Mouse (Mus musculus) ZHBTc4 (cell line): ENCODE data around the gene Ptges3.
A peak's percentile ranks its signal among the peaks of the same experiment; 100 is the strongest.

ENCODE experiments used
- DNase-seq: peaks from one replicate; pipeline ENCODE4 v3.0.0-alpha.2; 2011; ENCODE audit warnings: low read depth, low spot score

Ptges3 gene

GRCm38 (mm10) chr10:128092506-128093495, 34.0 kb downstream of the Ptges3 start:
- DNase-seq = peak; percentile 93

GRCm38 (mm10) chr10:128093496-128094294, 34.9 kb downstream of the Ptges3 start:
- DNase-seq = peak; percentile 32

- peak; percentile 97 for DNase-seq
These were observed 35.7 kb downstream of the Ptges3 start for GRCm38 (mm10) chr10:128094340-128094968.

- DNase-seq = peak; percentile 92
These were observed 36.4 kb downstream of the Ptges3 start for GRCm38 (mm10) chr10:128095003-128095636.

GRCm38 (mm10) chr10:128096313-128096692, 37.5 kb downstream of the Ptges3 start:
- no peak for DNase-seq

GRCm38 (mm10) chr10:128096693-128097586, 38.2 kb downstream of the Ptges3 start:
- peak; percentile 95 for DNase-seq

GRCm38 (mm10) chr10:128097587-128097971, 38.8 kb downstream of the Ptges3 start:
- DNase-seq = peak; percentile 51

- no peak for DNase-seq
These were observed 51.5 kb downstream of the Ptges3 start for GRCm38 (mm10) chr10:128110103-128110761.

GRCm38 (mm10) chr10:128111227-128111626, 52.5 kb downstream of the Ptges3 start:
- DNase-seq = no peak

- no peak for DNase-seq
These were observed 65.1 kb downstream of the Ptges3 start for GRCm38 (mm10) chr10:128123833-128124232.

- no peak for DNase-seq
These were observed 66.1 kb downstream of the Ptges3 start for GRCm38 (mm10) chr10:128124831-128125230.

GRCm38 (mm10) chr10:128125951-128126350, 67.2 kb downstream of the Ptges3 start:
- no peak for DNase-seq
